Mouse (Mus musculus): ENCODE results near the gene Zranb3. TPM values are rescaled to one million over a fixed set of nuclear protein-coding genes. Genes with fewer than 3 reads are reported as not detected.

Zranb3 gene
- polyA plus RNA-seq, 1 experiment = 0.97 TPM

DNA sequence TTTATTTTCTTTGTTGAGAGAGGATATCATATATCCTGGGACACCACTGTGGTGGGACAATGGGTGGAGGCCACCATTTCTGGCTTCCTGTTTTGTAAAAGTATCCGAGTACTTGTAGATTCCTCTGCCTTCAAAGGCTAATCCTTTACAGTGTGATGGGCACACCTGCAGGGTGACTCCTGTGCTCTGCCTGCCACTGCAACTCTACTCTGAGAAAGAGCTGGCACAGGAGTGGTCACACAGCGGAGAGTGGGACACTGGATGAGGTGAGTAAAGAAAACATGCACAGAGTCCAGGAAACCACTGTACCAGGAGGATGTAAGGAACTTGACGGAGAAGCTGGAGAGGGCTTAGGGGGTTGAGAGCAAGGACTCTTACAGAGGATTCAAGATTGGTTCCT is 120.6 kb downstream of the Zranb3 start:
- Histone ChIP-seq H3K4me1 (ENCODE audit: control insufficient read depth, insufficient read depth, insufficient read length) (no peaks in the 10 kb centered on the region), H3K4me3 (ENCODE audit: extremely low read depth, insufficient read depth, insufficient read length) (no peak overlapping the region), H3K27ac (ENCODE audit: insufficient read depth, low read length) (no peak overlapping the region), H3K36me3 (ENCODE audit: control insufficient read depth, insufficient read depth, low read length) (no peaks in the 10 kb centered on the region), H3K27me3 (ENCODE audit: control insufficient read depth, insufficient read depth, low read length) (no peaks in the 10 kb centered on the region)
- no peak for TF ChIP-seq CTCF (IDR thresholded peaks at IDR 0.05; ENCODE audit: extremely low read depth, insufficient read depth, insufficient read length, insufficient replicate concordance)
- no peak for TF ChIP-seq POLR2A (IDR thresholded peaks at IDR 0.05; ENCODE audit: low read depth, low read length)
- DNase-seq (ENCODE audit: low read depth in 1 of 2, low spot score in 2 of 2) = no peak
- WGBS = 81% methylated on average over 3 of the region's 3 CpGs

DNA sequence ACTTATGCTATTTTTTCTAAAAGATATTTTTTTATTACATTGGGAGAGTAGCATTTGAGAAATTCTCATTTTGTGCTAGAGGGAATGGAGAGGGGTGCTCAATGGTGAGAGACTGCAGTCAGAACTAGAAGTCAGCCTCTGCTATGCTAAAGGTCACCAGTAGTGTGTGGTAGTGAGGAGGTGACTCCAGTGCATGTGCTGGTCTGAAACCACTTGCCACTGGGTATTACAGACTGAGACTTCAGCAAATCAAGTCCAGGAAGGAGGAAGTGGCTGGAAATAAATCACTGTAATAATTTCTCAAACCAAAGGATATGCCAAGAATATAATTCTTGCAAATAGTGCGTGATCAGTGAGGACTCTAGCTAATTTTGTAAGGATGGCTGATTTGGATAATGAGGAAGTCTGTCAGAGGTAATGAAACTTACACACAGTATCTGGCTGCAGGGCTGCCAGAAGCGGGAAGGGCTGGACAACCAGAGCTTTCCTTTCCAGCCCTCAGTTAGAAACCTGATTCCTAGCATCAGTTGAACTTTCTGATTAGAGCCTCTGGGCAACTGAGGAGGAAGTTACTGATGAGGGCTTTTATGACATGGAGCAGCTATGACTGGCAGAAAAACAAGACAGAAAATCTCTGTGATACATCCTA is 121.8 kb downstream of the Zranb3 start:
- Histone ChIP-seq H3K36me3 (ENCODE audit: control insufficient read depth, insufficient read depth, low read length) (no peaks in the 10 kb centered on the region), H3K4me1 (ENCODE audit: control insufficient read depth, insufficient read depth, insufficient read length) (peaks cover 1% of the 10 kb centered on the region; the same call in 1 of the 2 replicates), H3K4me3 (ENCODE audit: extremely low read depth, insufficient read depth, insufficient read length) (no peak overlapping the region), H3K27ac (ENCODE audit: insufficient read depth, low read length) (no peak overlapping the region), H3K27me3 (ENCODE audit: control insufficient read depth, insufficient read depth, low read length) (no peaks in the 10 kb centered on the region)
- no peak for DNase-seq (ENCODE audit: low read depth in 1 of 2, low spot score in 2 of 2)
- TF ChIP-seq POLR2A (IDR thresholded peaks at IDR 0.05; ENCODE audit: low read depth, low read length) = no peak
- no peak for TF ChIP-seq CTCF (IDR thresholded peaks at IDR 0.05; ENCODE audit: extremely low read depth, insufficient read depth, insufficient read length, insufficient replicate concordance)
- whole genome bisulfite sequencing = 72% methylated on average over 2 of the region's 2 CpGs

DNA sequence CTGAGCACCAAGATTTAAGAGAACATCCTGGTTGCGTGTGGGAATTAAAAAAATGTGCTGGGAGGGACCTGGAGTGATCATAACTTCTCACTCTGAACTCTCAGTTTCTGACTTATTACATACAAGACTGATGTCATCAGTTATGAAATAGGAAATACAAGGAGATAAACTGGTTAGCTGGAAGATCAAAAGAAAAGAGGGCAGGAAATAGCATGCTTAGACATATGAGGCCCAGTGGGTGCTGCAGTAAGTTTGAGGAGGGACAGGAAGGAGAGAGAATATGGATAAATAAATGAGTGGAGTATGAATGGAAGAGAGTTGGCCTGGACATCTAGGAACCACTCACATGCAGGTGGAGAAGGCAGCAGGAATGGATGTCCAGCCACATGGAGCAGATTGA is 124.7 kb downstream of the Zranb3 start:
- Histone ChIP-seq H3K4me1 (ENCODE audit: control insufficient read depth, insufficient read depth, insufficient read length) (peaks cover 5% of the 10 kb centered on the region; the same call in 1 of the 2 replicates), H3K27me3 (ENCODE audit: control insufficient read depth, insufficient read depth, low read length) (no peaks in the 10 kb centered on the region), H3K4me3 (ENCODE audit: extremely low read depth, insufficient read depth, insufficient read length) (no peak overlapping the region), H3K36me3 (ENCODE audit: control insufficient read depth, insufficient read depth, low read length) (no peaks in the 10 kb centered on the region), H3K27ac (ENCODE audit: insufficient read depth, low read length) (no peak overlapping the region)
- DNase-seq (ENCODE audit: low read depth in 1 of 2, low spot score in 2 of 2) = no peak
- WGBS = 84% methylated on average over 1 of the region's 1 CpGs
- TF ChIP-seq CTCF (IDR thresholded peaks at IDR 0.05; ENCODE audit: extremely low read depth, insufficient read depth, insufficient read length, insufficient replicate concordance) (no peak), POLR2A (IDR thresholded peaks at IDR 0.05; ENCODE audit: low read depth, low read length) (no peak)

DNA sequence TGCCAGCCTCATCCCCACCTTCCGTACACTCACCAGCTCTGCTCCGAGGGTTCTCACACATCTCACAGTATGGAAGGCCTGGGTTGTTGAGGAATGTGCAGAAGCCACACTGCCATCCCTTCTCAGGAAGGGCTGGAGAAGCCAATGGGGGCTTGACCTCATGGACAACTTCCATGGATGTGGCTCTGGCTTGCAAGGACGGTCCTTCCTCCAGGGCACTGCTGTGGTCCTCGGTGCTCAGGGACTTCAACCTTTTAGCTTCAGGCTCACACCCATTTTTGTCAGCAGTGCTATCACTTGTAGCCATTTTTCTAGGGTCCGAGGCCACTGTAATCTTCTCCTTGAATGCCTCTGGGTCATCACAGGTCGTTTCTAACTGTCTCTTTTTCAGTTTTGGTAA is 126.7 kb downstream of the Zranb3 start:
- 77% methylated on average over 6 of the region's 6 CpGs for WGBS
- Histone ChIP-seq H3K4me1 (ENCODE audit: control insufficient read depth, insufficient read depth, insufficient read length) (peaks cover 5% of the 10 kb centered on the region; the same call in 1 of the 2 replicates), H3K27ac (ENCODE audit: insufficient read depth, low read length) (no peak overlapping the region), H3K27me3 (ENCODE audit: control insufficient read depth, insufficient read depth, low read length) (no peaks in the 10 kb centered on the region), H3K36me3 (ENCODE audit: control insufficient read depth, insufficient read depth, low read length) (no peaks in the 10 kb centered on the region), H3K4me3 (ENCODE audit: extremely low read depth, insufficient read depth, insufficient read length) (no peak overlapping the region)
- TF ChIP-seq POLR2A (IDR thresholded peaks at IDR 0.05; ENCODE audit: low read depth, low read length) = no peak
- no peak for TF ChIP-seq CTCF (IDR thresholded peaks at IDR 0.05; ENCODE audit: extremely low read depth, insufficient read depth, insufficient read length, insufficient replicate concordance)
- DNase-seq (ENCODE audit: low read depth in 1 of 2, low spot score in 2 of 2) = no peak

DNA sequence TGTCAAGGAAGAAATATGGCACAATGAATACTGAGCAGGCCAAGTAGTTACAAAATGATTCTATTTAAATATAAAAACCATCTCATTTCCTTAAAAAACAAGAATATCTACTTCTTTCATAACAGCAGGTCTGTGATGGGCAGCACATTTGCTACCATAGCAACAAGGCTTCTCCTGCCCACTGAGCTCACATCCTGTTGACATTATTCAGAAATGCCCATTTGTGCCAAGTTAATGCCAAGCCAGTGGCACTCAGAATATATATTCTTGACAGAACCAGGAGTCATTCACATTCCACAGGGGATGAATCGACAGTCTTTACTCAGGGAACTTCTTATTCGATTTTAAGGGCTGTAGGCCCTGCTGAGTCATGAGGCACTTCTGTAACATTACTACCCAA is 127.2 kb downstream of the Zranb3 start:
- no peak overlapping the region for H3K4me3 ChIP-seq (ENCODE audit: extremely low read depth, insufficient read depth, insufficient read length)
- H3K36me3 ChIP-seq (ENCODE audit: control insufficient read depth, insufficient read depth, low read length) = no peaks in the 10 kb centered on the region
- WGBS = 47% methylated on average over 2 of the region's 2 CpGs
- no peaks in the 10 kb centered on the region for H3K27me3 ChIP-seq (ENCODE audit: control insufficient read depth, insufficient read depth, low read length)
- no peak for TF ChIP-seq CTCF (IDR thresholded peaks at IDR 0.05; ENCODE audit: extremely low read depth, insufficient read depth, insufficient read length, insufficient replicate concordance)
- H3K4me1 ChIP-seq (ENCODE audit: control insufficient read depth, insufficient read depth, insufficient read length) = peaks cover 5% of the 10 kb centered on the region; the same call in 1 of the 2 replicates
- peak in 1 of 2 experiments; percentile 11 for DNase-seq (ENCODE audit: low read depth in 1 of 2, low spot score in 2 of 2)
- no peak overlapping the region for H3K27ac ChIP-seq (ENCODE audit: insufficient read depth, low read length)

DNA sequence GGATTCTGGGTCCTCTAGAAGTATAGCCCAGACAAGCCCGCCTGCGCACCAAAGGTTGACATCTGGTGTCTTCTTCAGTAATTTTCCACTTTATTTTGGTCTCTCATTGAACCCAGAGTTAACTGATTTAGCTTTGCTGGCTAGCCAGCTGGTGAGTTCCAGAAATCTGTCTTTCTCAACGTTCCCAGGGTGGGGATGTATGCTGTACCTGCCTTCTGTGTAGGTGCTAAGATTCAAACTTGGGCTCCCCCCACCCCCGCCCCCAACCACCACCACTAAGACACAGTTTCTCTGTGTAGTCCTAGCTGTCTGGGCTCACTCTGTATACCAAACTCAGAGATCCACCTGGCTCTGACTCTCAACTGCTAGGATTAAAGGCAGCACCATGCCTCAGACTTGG is 128.8 kb downstream of the Zranb3 start:
- WGBS = 90% methylated on average over 4 of the region's 4 CpGs
- no peak for DNase-seq (ENCODE audit: low read depth in 1 of 2, low spot score in 2 of 2)

DNA sequence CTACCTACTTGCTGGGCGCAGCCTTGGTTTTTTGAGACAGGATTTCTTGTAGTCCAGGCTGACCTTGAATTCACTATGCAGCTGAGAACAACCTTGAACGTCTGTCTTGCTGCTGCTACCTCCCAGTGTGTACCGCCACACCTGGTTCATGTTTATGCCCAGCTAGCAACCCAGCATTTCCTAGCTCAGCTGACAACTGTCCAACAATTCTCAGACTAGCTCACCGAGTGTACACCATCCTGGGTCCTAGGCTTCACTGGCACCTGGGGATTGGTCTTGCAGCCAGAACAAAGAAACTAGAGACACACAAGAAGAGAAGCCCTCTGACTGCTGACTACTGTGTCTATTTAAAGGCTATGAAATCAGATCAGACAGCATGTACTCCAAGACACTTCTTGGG is 132.0 kb downstream of the Zranb3 start:
- Histone ChIP-seq H3K4me3 (ENCODE audit: extremely low read depth, insufficient read depth, insufficient read length) (no peak overlapping the region), H3K36me3 (ENCODE audit: control insufficient read depth, insufficient read depth, low read length) (no peaks in the 10 kb centered on the region), H3K27me3 (ENCODE audit: control insufficient read depth, insufficient read depth, low read length) (no peaks in the 10 kb centered on the region), H3K4me1 (ENCODE audit: control insufficient read depth, insufficient read depth, insufficient read length) (peaks cover 2% of the 10 kb centered on the region; the same call in 1 of the 2 replicates), H3K27ac (ENCODE audit: insufficient read depth, low read length) (no peak overlapping the region)
- no peak for DNase-seq (ENCODE audit: low read depth in 1 of 2, low spot score in 2 of 2)
- WGBS = 90% methylated on average over 4 of the region's 4 CpGs
- no peak for TF ChIP-seq POLR2A (IDR thresholded peaks at IDR 0.05; ENCODE audit: low read depth, low read length)
- no peak for TF ChIP-seq CTCF (IDR thresholded peaks at IDR 0.05; ENCODE audit: extremely low read depth, insufficient read depth, insufficient read length, insufficient replicate concordance)

More for the DNA sequence above, 128.8 kb downstream of the Zranb3 start:
- Histone ChIP-seq H3K4me3 (ENCODE audit: extremely low read depth, insufficient read depth, insufficient read length) (no peak overlapping the region), H3K4me1 (ENCODE audit: control insufficient read depth, insufficient read depth, insufficient read length) (peaks cover 5% of the 10 kb centered on the region; the same call in 1 of the 2 replicates), H3K27me3 (ENCODE audit: control insufficient read depth, insufficient read depth, low read length) (no peaks in the 10 kb centered on the region), H3K36me3 (ENCODE audit: control insufficient read depth, insufficient read depth, low read length) (no peaks in the 10 kb centered on the region), H3K27ac (ENCODE audit: insufficient read depth, low read length) (no peak overlapping the region)
- no peak for TF ChIP-seq POLR2A (IDR thresholded peaks at IDR 0.05; ENCODE audit: low read depth, low read length)
- no peak for TF ChIP-seq CTCF (IDR thresholded peaks at IDR 0.05; ENCODE audit: extremely low read depth, insufficient read depth, insufficient read length, insufficient replicate concordance)
